Mouse (Mus musculus) testis, postnatal 14 days (tissue): ENCODE data around the gene E2f4.

Experiments used
- DNase-seq: peaks from one replicate; pipeline ENCODE4 v3.0.0; 2021; ENCODE audit warnings: low spot score

Gene E2f4

DNA sequence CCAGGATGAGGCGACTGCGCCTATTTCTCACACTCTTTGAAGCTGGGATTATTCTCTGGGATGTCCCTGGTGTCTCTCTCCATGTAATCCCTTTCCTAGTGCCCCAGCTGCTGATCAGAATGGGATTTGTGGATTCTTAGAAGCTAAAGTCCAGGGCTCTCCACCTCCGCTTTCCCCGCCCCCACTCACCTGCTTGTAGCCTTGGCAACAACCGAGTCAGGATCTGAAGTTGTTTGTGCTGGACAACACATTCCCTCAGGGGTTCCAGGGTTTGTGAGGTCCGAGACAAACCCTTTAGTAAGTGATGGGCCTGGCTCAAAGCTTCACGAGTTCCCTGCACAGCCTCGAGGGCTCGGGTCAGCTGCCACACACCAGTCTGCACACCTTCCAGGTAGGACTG is 2.7 kb upstream of the E2f4 start:
- no peak for DNase-seq

DNA sequence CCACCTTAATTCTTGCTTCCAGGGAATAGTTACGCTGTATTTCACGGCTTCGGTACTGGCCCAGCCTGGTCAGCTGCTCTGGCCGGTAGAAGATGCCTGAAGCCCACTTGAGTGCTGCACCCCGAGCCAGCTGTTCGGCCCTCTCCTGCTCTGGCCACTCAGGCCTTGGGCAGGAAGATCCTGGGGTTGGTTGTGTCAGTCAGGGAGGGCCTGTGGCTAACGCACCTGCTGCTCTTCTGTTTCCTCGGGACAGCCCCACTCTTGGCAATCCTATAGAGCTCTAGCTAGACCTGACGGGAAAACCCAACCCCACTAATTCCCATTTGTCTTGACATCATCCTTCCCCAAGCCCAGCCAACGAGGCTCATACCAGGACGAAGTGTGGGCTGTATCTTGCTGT is 2.2 kb upstream of the E2f4 start:
- no peak for DNase-seq

DNA sequence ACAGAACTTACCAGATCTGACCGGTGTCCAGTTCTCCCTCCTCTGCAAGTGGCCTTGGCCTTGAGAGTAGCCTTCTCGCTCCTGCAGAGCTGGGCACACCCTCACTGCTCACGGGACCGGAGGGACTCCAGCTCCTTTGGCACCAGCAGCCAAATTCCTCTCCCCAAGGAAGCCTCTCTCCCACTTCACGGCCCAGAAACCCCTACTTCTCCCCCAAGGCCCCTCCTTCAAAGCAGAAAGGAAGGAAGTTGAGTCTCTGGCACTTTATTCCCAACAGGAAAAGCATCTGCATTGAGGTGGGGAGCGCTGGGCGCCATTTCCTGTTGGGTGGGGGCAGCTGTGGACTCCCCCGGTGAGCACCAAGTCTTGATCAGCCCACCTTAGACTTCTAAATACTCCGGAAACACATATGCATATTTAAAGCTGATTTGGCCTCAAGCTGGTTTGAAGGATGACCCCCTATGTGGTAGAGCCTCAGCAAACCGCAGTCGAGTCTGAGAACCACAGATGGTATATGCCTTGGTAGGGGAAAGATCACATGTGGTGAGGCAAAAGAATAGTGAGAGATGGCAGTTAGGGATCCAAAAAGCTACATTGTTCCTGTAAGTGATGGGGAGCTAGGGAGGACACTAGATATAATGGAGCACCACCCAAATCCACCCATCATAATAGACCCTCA is 1.4 kb upstream of the E2f4 start, which contains the start of gene Exoc3l:
Gene Exoc3l (minus strand): TSS at position 207 of the 679 bp plus-strand sequence.
- DNase-seq: peak; percentile 86

DNA sequence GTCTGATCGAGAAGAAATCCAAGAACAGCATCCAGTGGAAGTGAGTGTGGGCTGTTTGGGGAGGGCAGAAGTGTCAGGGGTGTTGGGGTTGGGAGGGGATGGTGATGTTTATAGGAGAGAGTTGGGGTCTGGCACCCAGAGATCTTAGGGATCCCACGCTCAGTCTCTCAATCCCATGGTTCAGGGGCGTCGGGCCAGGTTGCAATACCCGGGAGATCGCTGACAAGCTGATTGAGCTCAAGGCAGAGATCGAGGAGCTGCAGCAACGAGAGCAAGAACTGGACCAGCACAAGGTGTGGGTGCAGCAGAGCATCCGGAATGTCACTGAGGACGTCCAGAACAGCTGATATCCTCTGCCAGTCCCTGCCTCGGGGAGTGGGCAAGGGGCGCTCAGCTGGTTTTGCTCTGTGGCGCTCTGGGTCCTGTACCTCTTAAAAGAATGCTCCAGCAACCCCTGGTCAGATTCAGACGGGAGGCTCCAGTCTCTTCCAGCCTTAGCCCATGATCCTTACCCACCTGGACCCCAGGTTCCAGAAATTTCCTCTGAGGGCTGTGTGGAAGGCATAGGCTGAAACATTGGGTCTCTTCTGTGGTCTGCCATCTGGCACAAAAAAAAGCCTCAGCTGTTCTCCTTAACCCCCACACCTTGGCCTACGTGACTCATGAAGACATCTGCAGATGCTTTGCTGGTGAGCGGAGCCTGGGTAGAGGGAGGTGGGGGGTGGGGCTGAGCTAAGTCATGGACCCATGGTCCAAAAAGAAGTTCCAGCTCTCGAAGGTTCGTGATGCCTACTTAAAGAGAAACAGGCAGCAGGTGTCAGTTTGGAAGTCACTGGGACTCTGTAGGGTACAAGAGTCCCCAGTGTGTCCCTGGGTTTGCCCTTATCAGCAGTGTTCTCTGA is 1.1 kb downstream of the E2f4 start:
- DNase-seq: no peak

DNA sequence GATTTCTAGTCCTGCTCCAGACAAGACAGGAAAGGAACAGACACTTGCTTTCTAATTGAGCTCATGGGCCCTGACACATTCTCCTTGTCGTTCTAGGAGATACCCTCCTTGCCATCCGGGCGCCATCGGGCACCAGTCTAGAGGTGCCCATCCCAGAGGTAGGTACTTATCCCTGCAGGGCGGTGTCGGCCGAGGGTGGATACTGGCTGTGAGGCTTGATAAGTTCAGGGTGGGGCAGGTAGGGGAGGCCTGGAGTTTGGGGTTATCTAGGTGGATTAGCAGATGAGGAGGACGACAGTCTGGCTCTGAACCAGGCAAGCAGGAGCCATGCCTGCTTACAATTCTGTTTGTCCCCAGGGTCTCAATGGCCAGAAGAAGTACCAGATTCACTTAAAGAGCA is 2.5 kb downstream of the E2f4 start:
- DNase-seq: no peak

DNA sequence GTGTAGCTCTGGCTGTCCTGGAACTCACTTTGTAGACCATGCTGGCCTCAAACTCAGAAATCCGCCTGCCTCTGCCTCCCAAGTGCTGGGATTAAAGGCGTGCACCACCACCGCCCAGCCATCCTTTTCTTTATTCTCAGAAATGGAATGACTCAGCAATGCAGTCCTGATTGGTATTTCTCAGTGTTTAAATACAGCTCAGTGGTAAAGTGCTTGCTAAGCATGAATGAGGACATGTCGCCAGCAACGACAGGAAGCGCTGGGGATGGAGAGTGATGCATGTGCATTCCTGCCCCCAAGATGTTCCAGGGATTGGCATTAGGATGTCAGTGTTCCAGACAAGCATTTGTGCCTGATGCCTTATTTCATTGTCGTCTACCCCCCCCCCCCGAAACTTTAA is 5.9 kb downstream of the E2f4 start:
- DNase-seq: no peak

DNA sequence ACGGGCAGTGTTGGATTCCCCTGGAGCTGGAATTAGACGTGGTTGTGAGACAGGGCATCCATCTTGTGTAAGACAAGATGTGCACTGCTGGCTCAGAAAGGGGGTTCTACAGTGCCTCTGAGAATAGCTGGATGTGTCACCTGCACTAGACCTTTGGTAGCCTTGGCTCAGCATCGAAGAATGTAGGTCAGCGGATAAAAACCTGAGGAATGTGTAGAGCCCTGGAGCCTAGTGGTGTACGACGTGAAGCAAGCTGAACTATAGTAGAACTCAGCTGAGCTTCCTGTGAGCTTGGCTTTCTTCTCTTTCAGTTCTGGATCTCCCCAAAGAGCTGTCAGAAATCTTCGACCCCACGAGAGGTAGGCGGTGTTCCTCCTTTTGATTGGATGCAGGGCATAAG is 6.4 kb downstream of the E2f4 start:
- no peak for DNase-seq

DNA sequence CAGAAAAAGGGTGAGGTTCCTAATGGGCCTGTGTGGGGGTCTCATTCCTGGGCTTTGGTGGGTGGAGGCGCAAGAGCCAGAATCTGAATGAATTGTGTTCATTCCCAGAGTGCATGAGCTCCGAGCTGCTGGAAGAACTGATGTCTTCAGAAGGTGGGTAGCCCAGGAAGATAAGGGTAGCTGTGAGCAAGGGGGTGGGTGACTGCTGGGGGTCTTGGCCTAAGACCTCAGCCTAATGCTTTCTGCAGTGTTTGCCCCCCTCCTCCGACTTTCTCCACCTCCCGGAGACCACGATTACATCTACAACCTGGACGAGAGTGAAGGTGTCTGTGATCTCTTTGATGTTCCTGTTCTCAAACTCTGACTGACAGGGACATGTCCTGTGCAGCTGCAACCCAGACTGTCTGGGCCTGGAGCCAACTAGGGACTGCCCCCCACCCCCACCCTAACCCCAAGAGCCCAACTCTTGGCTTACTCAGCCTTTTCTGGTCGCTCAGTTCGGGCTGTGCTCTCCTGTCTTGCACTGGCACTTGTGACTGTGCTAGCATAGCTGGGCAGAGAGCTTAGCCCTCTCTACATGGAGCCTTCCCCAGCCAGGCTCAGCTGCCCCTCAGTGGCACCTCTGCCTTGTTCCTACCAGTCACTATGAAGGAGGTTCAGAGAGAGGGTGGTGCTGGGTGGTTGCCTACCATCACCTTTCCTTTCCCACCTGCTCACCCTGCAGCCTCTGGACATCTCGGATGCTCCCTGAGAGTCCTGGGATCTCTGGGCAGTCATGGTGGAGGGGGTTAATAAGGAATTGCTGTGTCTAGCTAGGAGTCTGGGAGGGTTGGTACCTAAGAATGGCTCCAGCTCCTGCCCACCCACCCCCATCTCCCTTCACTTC is 7.1 kb downstream of the E2f4 start:
- no peak for DNase-seq

DNA sequence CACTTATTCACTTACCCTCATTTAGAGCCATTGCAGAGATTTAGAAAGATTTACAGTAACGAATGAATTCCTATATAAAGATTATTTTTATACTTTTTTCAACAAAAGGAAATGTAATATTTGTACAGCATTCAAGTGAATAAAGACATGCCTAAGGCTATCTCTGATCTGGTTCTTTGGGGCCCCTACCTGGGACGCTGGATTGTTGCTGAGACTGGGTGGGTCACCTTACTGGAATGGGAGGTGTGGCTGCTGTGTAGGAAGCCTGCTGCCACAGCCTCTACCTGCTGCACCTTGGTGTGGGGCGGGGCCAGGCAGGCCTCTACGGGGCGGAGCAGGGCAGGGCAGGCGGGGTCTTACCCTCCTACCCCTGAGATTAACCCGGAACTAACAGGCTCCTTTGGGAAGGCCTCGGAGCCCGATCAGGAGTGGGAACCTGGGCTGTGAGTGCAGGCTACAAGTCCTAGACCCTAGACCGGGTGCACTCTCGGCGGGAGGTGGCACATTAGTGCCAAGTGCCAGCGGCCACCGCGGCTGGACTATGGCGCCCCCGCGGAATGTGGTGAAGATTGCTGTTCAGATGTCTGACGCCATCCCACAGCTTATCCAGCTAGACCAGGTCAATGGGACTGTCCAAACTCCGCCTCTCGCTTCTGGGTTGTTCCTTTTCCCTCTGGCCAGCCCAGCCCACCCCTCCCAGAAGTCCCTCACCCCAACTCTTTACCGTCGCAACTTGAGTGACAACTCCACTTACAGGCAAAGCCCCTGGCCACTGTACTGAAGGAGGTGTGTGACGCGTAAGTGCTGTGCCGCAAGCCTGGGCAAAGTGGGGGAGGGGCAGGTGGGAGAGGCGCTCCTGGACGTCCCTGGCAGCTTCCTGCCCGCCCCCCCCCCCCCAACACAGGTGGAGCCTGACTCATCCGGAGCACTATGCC is 8.0 kb downstream of the E2f4 start, which contains the start of gene Elmo3:
Gene Elmo3 (plus strand): TSS at position 391 of the 935 bp plus-strand sequence.
- peak; percentile 63 for DNase-seq

DNA sequence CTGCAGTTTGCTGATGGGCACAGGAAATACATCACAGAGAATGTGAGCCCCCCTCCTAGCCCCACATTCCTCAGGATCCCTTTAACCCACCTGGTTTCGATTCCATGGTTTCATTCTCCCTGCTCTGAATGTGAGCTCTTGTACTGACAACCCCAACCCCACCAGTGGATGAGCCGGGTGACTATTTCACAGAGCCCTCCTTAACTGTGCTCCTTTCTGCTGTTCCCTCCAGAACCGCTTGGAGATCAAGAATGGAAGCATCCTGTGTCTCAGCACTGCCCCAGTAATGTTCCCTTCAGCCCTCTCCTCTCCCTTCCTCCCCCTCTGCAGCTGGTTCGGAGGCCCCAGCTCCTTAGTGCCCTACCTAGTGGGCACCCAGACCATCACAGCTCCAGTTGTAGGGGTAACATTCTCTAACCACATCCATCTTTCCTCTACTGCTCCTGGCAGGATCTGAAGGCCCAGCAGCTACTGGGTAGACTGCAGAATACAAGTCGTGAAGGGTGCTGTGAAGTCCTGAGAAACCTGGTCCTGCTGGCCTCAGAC is 8.8 kb downstream of the E2f4 start:
- no peak for DNase-seq

DNA sequence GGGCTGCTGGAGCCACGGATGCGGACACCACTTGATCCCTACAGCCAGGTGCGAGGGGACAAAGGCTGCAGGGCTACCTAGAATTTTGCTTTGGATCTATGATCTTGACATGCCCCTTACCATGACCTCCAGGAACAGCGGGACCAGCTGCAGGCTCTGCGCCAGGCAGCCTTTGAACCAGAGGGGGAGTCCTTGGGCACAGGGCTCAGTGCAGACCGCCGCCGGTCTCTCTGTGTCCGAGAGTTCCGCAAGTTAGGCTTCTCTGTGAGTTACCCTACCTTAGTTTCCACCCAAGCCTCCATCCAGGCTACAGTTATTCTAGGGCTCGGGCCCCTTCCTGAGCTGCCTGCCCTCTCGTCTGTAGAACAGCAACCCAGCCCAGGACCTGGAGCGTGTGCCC is 10.2 kb downstream of the E2f4 start:
- no peak for DNase-seq

DNA sequence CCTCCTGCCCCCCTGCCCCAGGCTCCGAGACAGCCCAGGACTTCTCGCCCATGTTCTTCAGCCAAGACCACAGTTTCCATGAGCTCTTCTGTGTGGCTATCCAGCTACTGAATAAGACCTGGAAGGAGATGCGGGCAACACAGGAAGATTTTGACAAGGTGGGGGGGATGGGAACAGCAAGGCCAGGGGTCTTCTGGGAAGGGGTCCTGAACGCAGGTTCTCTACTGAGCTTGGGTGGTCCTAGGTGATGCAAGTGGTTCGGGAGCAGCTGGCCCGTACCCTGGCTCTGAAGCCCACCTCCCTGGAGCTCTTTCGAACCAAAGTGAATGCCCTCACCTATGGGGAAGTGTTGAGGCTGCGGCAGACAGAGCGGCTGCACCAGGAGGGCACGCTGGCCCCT is 11.0 kb downstream of the E2f4 start:
- DNase-seq: no peak

DNA sequence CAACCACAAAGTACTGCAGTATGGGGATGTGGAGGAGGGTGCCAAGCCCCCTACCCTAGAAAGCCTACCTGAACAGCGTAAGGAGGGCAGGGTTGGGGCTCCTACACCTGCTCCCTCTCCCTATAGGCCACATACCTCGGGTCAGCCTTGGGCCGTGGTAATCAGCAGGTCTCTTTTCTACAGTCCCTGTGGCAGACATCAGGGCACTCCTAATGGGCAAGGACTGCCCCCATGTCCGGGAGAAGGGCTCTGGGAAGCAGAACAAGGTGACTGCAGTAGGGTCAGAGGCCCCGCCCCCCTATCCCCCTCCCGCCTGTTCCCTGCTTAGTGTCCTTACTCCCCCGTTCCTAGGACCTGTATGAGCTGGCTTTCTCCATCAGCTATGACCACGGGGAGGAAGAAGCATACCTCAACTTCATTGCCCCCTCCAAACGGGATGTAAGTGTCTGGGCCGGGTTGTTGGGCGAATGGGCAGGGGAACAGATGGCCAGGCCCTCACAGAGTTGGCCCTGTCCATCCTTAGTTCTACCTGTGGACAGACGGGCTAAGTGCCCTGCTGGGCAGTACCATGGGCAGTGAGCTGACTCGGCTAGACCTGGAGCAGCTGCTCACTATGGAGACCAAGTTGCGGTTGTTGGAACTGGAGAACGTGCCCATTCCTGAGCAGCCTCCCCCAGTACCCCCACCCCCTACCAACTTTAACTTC is 11.8 kb downstream of the E2f4 start:
- DNase-seq: no peak

DNA sequence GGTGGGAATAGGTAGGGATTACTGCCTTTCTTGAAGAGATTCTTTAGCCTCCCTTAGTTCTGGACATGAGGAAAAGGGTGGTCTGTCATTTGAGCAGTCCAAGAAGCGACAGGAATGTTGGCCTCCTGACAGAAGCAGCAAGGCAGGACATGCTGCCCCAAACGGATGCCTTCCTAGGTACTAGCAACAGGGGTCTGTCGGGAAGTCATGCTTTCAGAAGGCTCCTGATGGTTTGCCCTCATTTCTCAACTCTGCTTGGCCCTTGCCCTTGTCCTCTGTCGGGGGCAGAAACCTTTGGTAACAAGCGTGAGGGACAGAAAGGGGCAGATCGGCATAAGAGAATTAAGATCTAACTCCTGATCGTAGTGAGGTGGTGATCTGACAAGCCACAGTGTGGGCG is 12.7 kb downstream of the E2f4 start:
- no peak for DNase-seq

DNA sequence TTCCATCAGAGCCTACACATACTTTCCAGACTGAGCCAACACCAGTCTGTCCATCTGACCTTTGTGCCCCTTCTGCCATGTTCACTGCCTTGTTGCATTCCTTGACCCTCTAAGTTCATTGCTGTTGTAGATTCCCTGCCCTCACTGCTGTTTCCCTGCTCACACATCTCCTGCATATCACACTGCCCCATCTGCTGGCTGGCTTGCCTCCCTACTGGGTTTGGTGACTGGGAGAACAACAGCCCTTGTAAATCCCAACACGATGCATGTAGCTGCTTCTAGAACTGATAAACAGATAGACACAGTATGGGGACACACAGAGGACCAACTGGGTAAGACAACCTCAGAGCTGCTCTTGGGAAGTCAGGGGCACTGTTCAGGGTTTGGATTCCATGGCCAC is 14.3 kb downstream of the E2f4 start:
- DNase-seq: no peak

DNA sequence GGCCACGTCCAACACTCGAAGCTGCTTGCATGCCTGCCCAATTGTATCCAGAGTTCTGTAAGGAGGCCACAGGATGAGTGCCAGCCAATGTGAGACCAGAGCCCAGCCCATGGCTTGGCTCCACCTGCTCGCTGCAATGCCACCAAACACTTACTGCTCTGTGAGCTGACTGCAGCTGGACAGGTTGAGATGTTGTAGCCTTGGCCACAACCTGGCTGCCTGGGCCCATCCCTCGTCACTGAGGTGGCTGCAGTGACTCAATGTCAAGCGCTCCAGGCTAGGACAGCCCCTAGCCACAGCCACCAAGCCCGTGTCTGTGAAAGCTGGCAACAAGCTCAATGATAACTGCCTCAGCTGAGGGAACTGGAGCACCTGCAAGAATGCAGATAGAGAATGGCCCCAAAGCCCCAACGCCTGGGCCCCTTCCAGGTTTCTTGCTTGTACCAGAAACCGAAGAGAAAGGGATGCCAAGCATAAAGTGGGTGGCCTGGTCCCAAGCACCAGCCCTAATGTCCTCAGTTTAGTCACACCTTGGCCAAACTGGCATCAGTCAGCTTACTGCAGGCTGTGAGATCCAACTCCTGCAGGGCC is 15.5 kb downstream of the E2f4 start:
- DNase-seq: no peak

DNA sequence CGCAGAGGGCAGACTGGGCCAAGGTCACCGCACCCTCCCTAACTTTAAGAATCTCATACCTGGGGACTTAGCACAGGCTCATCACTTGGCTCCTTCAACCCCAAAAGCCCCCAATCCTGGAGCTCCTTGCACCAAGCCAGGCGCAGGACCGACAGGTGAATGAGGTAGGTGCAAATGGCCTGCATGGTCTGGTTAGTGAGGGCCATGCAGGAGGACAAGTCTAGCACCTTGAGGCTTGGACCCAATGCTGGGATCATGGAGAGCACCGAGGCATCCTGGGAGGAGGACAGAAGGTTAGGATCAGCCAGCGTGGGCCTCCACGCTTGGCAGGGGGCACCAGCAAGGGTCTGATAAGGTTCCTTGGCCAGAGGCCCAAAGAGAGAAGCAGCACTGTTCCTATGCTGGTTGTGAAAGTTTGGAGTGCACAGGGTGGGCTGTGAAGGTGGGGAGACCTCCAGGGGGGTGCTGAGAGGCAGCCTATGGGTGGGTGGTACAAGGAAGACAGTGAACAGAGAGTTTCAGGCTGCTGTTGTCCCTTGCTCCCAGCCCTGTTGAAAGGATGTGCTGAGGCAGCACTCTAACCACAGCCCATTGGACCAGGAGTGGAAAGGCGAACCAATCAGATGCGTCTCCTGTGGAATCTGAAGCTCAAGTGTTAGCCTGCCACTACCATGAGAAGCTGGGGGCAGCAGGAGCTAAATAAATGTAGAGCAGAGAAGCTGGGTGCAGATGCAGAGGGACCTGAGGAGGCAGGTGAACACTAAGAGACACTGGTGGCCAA is 16.3 kb downstream of the E2f4 start:
- DNase-seq: no peak

DNA sequence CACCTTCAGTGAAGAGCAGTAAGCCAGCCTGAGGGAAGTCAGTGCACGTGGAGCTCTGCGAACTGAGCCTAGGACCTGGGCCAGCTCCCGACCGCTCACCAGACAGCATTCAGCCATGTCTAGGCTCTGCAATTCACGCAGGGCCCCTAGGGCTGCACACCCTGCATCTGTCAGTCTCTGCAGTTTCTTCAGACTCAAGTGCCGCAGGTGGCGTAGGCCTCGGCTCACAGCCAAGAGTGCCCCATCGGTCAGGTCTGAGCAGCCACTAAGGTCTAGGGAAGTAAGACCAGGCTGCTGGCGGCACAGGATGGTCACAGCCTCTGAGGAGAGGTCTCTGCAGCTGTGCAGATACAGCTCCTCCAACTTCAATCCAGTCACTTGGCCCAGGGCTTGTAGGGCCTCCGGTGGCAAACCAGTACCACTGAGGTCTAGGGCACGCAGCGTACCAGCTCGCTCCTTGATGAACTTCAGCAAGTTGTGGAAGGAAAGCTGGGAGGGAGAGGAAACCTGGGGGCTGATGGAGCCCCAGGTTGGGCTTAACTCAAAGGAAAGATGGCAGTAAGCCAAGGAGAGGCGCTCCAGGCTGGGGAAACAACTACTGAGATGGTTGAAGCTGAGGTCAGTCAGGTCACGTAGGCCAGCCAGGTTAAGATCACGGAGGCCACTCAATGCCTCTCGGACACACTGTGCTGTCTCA is 17.8 kb downstream of the E2f4 start:
- DNase-seq: no peak

DNA sequence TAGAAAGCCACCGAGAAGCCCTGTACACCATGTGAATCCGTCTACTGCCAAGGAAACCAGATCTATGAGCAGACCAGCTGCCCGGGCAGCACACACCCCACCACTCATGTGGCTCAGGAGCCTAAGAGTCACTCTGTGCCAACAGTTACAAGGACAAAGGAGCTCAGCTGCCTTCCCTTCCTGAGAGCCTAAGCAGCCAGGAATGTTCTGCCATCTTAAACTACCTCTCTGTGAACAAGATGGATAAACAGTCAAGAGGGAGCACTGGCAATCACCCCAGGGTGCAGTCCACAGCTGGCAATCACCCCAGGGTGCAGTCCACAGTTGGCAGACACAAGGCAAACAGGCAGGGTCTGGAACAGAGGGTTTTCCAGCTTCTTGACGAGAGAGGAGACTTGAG is 20.5 kb downstream of the E2f4 start:
- no peak for DNase-seq
